Mouse (Mus musculus): ENCODE results near the gene Pax9. TPM values are rescaled to one million over a fixed set of nuclear protein-coding genes. Genes with fewer than 3 reads are reported as not detected.

The Pax9 gene
- polyA plus RNA-seq, 1 experiment from 2014 or later, result 10.5 TPM

Other genes with a start within 250 kb of the Pax9 start
- gene Nkx2-1, start 154.9 kb upstream of the Pax9 start, polyA plus RNA-seq (2014; fragmentation: Nextera tagmentation; extraction: Ambion mirVana), result 6.9 and 17.0 TPM in 2 replicates
- gene Nkx2-9, start 78.5 kb upstream of the Pax9 start, polyA plus RNA-seq (2014; fragmentation: Nextera tagmentation; extraction: Ambion mirVana), result 0.49 TPM in 1 of 2 replicates, not detected in the other

All from embryonic facial prominence, embryonic 11.5 days (tissue).